Mouse (Mus musculus) embryonic facial prominence, embryonic 13.5 days (tissue): ENCODE measurements around the gene Mindy2. TPM values are rescaled to one million over a fixed set of nuclear protein-coding genes. Genes with fewer than 3 reads are reported as not detected.
"Not testable (repeated sequence)": the region's sequence is repeated elsewhere in the genome, so short reads cannot be mapped to it uniquely, and the experiment has no call there.

Experiments used
- ATAC-seq: fragments of 200-750 bp; cut with Nextera tagmentation; 2 replicates; pipeline ENCODE4 v1.8.0; 2017; ENCODE audit warnings: low read depth; ENCODE audit not compliant: insufficient number of reproducible peaks, insufficient read depth, low FRiP score, low TSS enrichment
- H3K27ac ChIP-seq: fragments of 300-500 bp; sonication (generic); 2 replicates; pipeline ENCODE4 v1.5.1; 2015; ENCODE audit warnings: moderate library complexity, mild to moderate bottlenecking, inconsistent platforms
- H3K27me3 ChIP-seq: fragments of 300-500 bp; sonication (generic); 2 replicates; pipeline ENCODE4 v1.6.1; 2015; ENCODE audit warnings: mild to moderate bottlenecking, inconsistent platforms
- H3K36me3 ChIP-seq: fragments of 300-500 bp; sonication (generic); 2 replicates; pipeline ENCODE4 v1.6.1; 2015; ENCODE audit warnings: mild to moderate bottlenecking, inconsistent platforms
- H3K4me1 ChIP-seq: fragments of 300-500 bp; sonication (generic); 2 replicates; pipeline ENCODE4 v1.6.1; 2015; ENCODE audit warnings: inconsistent platforms
- H3K4me2 ChIP-seq: fragments of 300-500 bp; sonication (generic); 2 replicates; pipeline ENCODE4 v1.6.1; 2015; ENCODE audit warnings: moderate library complexity, mild to moderate bottlenecking, inconsistent platforms
- H3K4me3 ChIP-seq: fragments of 300-500 bp; sonication (generic); 2 replicates; pipeline ENCODE4 v1.5.1; 2015; ENCODE audit warnings: mild to moderate bottlenecking, inconsistent platforms
- H3K9ac ChIP-seq: fragments of 300-500 bp; sonication (generic); 2 replicates; pipeline ENCODE4 v1.6.1; 2015; ENCODE audit warnings: mild to moderate bottlenecking, inconsistent platforms
- H3K9me3 ChIP-seq: fragments of 300-500 bp; sonication (generic); 2 replicates; pipeline ENCODE4 v1.6.1; 2016; ENCODE audit warnings: inconsistent platforms
- WGBS: fragments of 180-500 bp; shearing (Covaris S2); methylation state at CpG from one replicate; pipeline ENCODE4 v1.1.7; 2015; ENCODE audit warnings: mixed read lengths; 5-methylcytosine and 5-hydroxymethylcytosine counted together
- polyA plus RNA-seq: library from polyadenylated mRNA; unstranded; fragments of >200 nt; fragmentation: Nextera tagmentation; extraction: Ambion mirVana; gene quantifications from 2 replicates; pipeline ENCODE4 v1.2.1, GENCODE M21; 2015

Gene Mindy2
- polyA plus RNA-seq, 1 experiment from 2014 or later = 13.1 TPM

GRCm38 (mm10) chr9:70567651-70568050 lies 89.3 kb downstream of the Mindy2 start:
- Histone ChIP-seq H3K27ac (no peak overlapping the region), H3K4me2 (no peak overlapping the region), H3K36me3 (peaks cover 26% of the 10 kb centered on the region), H3K9ac (no peak overlapping the region), H3K27me3 (no peaks in the 10 kb centered on the region), H3K9me3 (no peaks in the 10 kb centered on the region), H3K4me3 (no peak overlapping the region), H3K4me1 (no peaks in the 10 kb centered on the region)
- ATAC-seq = no peak
- WGBS = 87% methylated on average over 5 of the region's 5 CpGs

GRCm38 (mm10) chr9:70562825-70563224 lies 94.1 kb downstream of the Mindy2 start:
- no peak overlapping the region for H3K9ac ChIP-seq
- H3K4me2 ChIP-seq = no peak overlapping the region
- H3K4me1 ChIP-seq = no peaks in the 10 kb centered on the region
- 90% methylated on average over 3 of the region's 3 CpGs for WGBS
- no peak for ATAC-seq
- no peaks in the 10 kb centered on the region for H3K27me3 ChIP-seq
- H3K36me3 ChIP-seq = peaks cover 26% of the 10 kb centered on the region
- H3K27ac ChIP-seq = no peak overlapping the region
- no peaks in the 10 kb centered on the region for H3K9me3 ChIP-seq
- H3K4me3 ChIP-seq = no peak overlapping the region

- 92% methylated on average over 5 of the region's 5 CpGs for WGBS
- H3K9ac ChIP-seq = no peak overlapping the region
- H3K4me1 ChIP-seq = no peaks in the 10 kb centered on the region
- H3K27ac ChIP-seq = no peak overlapping the region
- ATAC-seq = no peak
- peaks cover 32% of the 10 kb centered on the region for H3K36me3 ChIP-seq
- no peak overlapping the region for H3K4me2 ChIP-seq
- H3K4me3 ChIP-seq = no peak overlapping the region
- H3K27me3 ChIP-seq = no peaks in the 10 kb centered on the region
- H3K9me3 ChIP-seq = peaks cover 11% of the 10 kb centered on the region; the same call in 1 of the 2 replicates
Observed at GRCm38 (mm10) chr9:70556796-70557195, 100.2 kb downstream of the Mindy2 start.

- no peak for ATAC-seq
- Histone ChIP-seq H3K9ac (no peak overlapping the region), H3K4me1 (no peaks in the 10 kb centered on the region), H3K36me3 (peaks cover 40% of the 10 kb centered on the region), H3K4me2 (no peak overlapping the region), H3K4me3 (no peak overlapping the region), H3K9me3 (peaks cover 11% of the 10 kb centered on the region; the same call in 1 of the 2 replicates), H3K27me3 (no peaks in the 10 kb centered on the region), H3K27ac (no peak overlapping the region)
Observed at GRCm38 (mm10) chr9:70555431-70555830, 101.5 kb downstream of the Mindy2 start.

- H3K4me1 ChIP-seq, ATAC-seq: not testable (repeated sequence)
- 97% methylated on average over 2 of the region's 2 CpGs for WGBS
Observed at GRCm38 (mm10) chr9:70552233-70552632, 104.7 kb downstream of the Mindy2 start.

GRCm38 (mm10) chr9:70551524-70551923 lies 105.5 kb downstream of the Mindy2 start:
- WGBS = 96% methylated on average over 1 of the region's 1 CpGs

More at GRCm38 (mm10) chr9:70552233-70552632, 104.7 kb downstream of the Mindy2 start:
- H3K27me3 ChIP-seq, H3K9ac ChIP-seq, H3K27ac ChIP-seq, H3K4me3 ChIP-seq, H3K4me2 ChIP-seq: not testable (repeated sequence)
- peaks cover 44% of the 10 kb centered on the region for H3K36me3 ChIP-seq
- peaks cover 11% of the 10 kb centered on the region; the same call in 1 of the 2 replicates for H3K9me3 ChIP-seq

More at GRCm38 (mm10) chr9:70551524-70551923, 105.5 kb downstream of the Mindy2 start:
- H3K9ac ChIP-seq = no peak overlapping the region
- no peaks in the 10 kb centered on the region for H3K4me1 ChIP-seq
- H3K36me3 ChIP-seq = peaks cover 41% of the 10 kb centered on the region
- H3K4me3 ChIP-seq = no peak overlapping the region
- H3K4me2 ChIP-seq = no peak overlapping the region
- peaks cover 11% of the 10 kb centered on the region; the same call in 1 of the 2 replicates for H3K9me3 ChIP-seq
- H3K27ac ChIP-seq = no peak overlapping the region
- no peaks in the 10 kb centered on the region for H3K27me3 ChIP-seq
- no peak for ATAC-seq

Other genes with a start within 250 kb of the Mindy2 start
- gene Ccnb2, start 235.6 kb downstream of the Mindy2 start, polyA plus RNA-seq = 180 and 193 TPM in 2 replicates
- gene Rnf111, start 153.4 kb downstream of the Mindy2 start, polyA plus RNA-seq = 28.8 and 32.4 TPM in 2 replicates
- 73.2 and 74.8 TPM in 2 replicates for gene Sltm, start 114.4 kb downstream of the Mindy2 start, polyA plus RNA-seq
- gene Gm10642, start 923 bp downstream of the Mindy2 start, polyA plus RNA-seq = 0.28 and 0.33 TPM in 2 replicates
- gene Adam10, start 21.8 kb upstream of the Mindy2 start, polyA plus RNA-seq = 60.8 and 70.8 TPM in 2 replicates